Mouse (Mus musculus): Measurements from ENCODE around the gene Erc2.

The Erc2 gene

DNA sequence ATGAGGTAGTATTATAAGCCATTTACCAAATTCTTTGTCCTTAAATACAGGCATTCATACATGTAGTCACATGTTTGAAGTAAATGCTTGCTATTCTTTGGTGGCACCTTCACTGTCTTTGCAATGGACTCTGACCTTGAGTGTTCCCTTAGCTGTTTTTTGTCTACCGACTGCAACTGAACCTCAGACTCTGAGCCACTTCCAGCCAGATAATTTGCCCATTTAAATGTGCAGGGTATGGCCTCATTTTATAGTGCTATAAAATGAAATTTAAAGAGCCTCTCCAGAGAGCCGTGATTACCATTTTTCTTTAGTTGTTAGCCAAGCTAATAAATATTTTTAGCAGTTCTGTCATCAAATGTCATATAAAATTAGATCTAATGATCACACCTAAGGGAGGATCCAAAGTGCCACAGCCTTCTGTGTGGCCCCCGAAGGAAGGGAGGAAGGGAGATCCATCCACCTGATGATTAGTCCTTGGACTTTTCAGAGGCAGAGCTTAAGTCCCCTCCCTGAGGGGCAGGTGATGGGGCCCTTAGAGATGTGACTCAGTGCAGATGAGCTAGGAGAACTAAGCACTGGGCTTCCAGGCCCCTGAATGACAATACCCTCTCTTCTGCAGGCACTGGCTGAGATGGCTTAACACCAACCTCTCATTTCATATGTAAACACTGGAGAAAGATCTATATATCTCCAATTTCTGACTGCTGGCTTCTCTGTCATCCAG lies 439.6 kb downstream of the Erc2 start:
- DNase-seq (ENCODE audit: low spot score): no peak

DNA sequence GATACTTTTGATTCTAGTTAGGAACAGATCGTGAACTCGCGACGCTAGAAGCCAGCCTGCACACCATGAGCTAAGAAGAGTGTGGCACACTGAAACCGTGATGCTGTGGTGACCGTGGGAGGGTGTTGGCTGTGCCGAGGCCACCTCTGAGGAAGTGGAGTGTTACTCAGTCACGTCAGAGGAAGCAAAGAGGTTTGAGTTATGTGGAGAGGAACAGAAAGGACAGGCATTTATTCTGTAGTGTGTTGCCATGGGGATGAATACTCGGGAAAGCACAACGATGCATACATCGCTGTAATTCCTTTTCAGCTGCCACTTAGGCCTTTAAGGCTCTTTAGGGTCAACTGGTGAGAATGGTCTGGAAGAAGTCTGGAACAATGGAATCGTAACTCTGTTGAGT lies 445.8 kb downstream of the Erc2 start:
- no peak for DNase-seq (ENCODE audit: low spot score)

DNA sequence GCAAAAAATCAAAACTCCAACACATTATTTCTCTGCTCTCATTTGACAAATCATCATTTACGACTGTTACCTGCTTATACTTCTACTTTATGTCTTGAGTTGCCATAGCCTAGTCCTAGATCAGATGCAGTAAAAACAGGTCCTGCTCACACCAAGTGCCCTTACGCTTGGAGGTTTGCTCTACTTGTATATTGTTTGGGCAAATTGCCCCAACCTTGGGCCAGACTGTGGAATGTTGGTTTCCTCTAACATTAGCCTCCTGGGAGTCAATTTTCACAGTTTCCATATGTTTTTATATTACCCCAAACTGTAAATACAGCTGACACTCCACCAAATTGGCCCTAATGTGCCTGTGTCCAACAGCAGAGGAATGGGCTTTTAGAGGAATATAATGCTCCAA lies 447.6 kb downstream of the Erc2 start:
- no peak for DNase-seq (ENCODE audit: low spot score)

DNA sequence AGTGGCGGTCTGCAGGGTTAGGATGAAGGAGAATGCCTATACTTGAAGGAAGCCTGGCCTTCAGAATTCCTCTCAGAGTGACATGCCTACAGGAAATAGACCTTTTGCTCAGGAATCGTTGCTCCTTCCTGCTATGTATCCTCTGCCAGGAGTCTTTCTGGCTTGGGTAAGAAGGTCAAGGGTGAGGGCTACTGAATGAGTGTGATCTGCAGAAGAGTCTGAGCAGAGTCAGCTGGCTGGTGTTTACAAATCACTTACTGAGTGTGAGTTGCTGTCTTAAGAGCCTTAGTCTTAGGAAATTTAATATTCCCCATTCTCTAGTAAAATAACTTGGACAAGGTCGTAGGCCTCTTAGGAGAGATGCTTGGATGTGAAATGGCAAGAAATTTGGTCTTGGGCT lies 450.3 kb downstream of the Erc2 start:
- DNase-seq (ENCODE audit: low spot score): no peak

DNA sequence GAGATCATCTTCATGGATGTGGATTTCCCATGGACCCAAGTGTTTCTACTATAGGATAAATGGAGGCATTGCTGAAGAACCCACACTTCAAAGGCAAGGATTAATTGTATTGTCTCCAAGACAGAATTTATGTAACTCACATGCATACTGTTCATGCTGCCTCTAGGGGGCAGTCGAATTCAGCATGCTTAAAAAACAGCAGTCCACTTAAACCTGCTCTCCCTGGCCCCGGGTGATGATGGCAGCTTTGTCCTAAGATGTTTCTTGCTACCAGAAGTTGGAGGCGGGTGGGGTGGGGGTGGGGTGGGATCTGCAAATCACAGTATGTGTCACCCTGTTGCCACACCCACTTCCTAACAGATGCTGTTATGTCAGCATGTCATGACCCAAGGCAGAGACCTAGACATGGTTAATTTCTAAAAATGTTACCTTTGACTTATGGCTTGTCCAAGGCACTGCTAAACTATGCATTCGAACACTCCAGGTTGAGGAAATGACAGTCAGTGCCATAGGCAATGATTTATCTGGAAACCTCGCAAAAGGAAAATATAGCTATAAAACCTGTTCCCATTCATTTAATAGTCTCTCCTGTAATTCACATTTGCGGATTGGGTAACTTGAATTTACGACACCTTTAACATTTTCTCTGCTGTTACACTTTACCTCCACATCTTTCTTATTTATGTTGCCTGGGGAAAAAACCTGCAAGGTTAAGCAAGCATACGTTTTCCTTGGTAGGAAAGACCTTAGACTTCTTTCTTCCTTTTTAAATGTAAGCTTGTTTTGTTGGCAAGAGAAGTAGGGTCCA lies 467.6 kb downstream of the Erc2 start:
- no peak for DNase-seq (ENCODE audit: low spot score)

DNA sequence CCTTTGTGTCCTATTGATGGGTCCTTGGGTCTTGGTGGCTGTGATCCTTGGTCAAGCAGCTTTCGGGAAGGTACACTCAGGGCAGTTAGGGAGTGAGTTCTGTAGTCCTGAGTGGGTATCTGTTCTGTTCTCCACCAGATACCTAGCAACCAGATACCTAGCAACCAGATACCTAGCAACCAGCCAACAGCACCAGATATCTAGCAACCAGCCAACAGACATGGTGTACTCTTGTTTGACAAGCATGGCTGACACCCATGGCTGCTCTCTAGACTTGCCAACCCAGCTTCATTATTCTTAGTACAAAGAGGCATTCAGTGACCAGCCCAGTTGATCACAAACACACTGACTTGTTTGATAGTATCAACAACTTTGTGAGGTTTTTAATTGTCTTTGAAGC lies 469.1 kb downstream of the Erc2 start:
- no peak for DNase-seq (ENCODE audit: low spot score)

DNA sequence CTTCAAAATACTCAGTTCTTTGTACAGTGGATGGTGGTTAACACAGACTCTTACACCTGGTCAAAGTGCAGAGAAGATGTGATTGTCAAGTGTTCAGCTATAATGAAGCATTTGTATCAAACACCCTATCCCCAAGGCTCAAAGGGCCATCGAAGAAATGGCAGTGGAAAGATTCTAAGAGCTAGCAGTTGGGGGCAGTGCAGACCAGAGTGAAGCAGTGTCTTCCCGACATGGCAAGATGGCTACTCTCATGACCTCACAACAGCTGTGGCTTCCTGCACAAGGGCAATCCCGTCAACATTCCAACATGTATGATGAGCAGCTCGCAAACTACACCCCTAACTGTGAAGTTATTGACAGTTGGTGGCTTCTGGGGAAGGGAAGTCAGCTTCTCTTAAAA lies 471.0 kb downstream of the Erc2 start:
- DNase-seq (ENCODE audit: low spot score): no peak

DNA sequence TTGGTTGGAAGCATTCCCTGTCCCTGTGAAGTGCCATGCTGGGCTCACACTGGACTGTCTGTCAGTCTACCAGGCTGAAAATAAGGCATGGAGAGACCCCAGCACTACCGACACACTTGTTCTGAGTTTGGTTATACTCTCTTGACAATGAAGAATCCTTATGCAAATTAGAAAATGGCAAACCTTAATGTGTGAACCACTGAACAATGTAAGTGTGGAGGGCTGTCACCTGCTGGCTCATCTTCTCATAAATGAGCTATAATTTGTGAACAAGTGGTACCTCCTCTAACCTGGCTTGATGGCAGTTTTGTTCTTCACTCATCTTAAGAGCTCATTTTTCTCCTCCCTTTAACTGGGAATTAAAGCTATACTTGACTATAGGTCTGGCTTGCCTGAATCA lies 471.7 kb downstream of the Erc2 start:
- no peak for DNase-seq (ENCODE audit: low spot score)

DNA sequence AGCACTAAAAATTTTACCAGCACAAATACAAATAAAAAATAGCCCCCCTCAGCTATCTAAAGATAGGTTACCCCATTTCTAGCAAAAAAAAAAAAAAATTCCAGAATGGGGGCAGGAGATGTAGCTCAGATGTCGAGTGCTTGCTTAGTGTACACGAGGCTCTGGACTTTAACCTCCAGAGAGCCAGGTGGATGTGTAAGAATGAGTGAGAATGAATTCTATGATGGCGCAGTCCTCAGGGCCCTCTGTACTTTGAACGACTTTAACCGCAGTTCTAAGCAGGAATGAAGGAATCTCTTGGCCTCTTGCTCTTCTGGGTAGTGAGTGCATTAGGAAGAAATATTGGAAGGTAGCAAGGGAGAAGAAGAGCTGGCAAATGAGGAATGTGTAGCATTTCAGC lies 476.9 kb downstream of the Erc2 start:
- no peak for DNase-seq (ENCODE audit: low spot score)

DNA sequence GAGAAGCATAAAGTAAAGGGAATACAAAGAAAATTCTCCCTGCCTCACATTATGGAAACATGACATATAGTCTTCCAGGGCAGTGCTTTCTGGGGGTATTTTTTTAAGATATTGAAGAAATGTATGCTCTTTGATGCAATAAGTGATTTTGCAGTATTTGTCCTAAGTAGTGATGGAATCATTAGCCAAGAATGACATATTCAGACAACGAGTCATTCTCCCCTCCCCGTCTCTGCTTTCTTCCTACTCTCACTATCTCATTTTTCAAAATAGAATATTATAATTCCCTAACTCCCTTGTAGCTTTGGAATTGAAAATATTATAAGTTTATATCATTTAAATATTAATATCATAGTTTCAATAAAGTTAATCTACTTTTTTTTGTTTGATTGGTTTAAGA lies 490.9 kb downstream of the Erc2 start:
- DNase-seq (ENCODE audit: low spot score): no peak

DNA sequence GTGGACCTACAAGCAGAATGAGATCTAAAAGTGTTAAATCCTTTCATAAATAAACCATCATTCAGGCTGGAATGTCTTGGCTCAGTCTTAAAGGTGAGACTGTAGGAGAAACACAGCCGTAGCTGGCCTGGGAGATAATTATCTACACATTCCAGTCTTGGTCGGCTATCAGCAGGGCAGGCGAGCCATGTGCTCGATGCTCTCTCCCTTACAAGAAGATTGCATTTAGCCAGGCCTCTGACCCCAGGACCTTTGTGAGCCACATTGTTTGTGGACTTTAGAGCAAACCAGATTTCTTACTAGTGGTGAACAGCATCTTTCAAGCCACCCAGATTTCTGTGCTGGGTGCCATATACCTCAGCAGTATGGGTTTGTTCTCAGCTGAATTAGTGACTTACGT lies 498.6 kb downstream of the Erc2 start:
- DNase-seq (ENCODE audit: low spot score): no peak

DNA sequence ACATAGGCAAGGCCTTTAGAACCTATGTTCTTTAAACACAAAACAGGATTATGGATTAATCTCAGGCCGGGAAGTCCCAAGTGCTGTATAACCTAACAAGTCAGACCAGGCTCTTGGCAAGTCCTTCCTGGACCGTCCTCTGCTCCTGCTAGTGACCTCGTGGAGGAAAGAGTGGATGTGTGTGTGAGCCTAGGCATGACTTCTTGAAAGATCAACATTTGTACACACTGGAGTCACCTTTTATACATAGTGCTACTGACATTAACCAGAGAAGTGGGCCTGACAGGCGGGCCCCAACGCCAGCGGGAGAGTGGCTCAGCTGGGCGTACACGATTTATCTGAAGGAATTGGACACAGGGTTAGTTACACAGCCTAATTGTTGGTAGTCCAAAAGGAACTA lies 504.6 kb downstream of the Erc2 start:
- DNase-seq (ENCODE audit: low spot score): no peak

DNA sequence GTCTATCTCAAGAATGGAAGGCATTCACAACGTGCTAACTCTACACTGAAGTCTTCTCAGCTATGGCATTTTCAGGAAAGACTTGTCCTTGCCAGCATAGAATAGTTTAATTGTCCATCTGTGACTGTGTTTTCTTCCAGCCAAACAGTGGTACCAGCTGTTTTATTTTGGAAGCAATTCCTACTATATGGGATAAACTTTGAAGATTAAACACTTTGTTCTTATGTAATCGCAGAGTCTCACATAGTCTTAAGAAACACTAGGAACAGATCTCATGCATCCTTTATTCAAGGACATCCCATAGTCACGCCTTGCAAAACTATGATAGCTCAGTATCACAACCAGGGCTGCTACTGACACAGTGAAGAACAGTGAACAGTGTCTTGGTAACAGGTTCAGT lies 506.8 kb downstream of the Erc2 start:
- no peak for DNase-seq (ENCODE audit: low spot score)

DNA sequence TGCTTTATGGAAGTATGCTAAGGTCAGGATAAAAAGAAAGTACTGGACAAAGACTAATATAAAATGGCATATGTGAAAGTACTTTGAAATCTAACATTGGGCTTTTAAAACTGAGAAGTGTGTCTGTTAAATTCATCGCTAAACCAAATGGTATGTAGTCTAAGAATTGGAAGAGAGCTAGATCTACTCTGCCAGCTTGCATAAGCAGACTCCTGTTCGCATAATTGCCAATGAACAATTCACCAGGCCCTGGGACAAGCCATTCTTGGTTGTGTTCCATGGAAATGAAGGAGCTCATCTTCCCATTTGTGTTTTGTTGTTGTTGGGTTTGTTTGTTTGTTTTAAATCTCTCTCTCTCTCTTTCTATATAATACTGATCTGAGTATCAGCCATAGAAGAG lies 521.8 kb downstream of the Erc2 start:
- DNase-seq (ENCODE audit: low spot score): no peak

DNA sequence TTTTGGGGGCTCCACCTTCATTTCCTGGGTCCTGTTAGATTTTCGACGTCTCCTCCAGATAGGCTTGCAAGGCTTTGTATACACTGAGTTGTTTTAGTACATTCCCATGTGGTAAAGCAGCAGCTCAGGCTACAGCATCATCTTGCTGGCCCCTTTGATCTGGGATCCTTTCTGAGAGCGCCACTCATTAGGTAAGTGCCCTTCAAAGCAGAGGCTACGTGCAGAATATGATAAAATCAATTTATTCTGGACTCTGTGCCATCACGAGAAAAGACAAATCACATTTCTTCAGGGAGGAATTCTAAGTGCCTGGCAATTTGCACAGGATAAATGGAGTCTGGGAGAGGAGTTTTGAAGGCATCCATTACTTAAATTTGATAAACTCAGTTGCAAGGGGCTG lies 525.0 kb downstream of the Erc2 start:
- DNase-seq (ENCODE audit: low spot score): no peak

DNA sequence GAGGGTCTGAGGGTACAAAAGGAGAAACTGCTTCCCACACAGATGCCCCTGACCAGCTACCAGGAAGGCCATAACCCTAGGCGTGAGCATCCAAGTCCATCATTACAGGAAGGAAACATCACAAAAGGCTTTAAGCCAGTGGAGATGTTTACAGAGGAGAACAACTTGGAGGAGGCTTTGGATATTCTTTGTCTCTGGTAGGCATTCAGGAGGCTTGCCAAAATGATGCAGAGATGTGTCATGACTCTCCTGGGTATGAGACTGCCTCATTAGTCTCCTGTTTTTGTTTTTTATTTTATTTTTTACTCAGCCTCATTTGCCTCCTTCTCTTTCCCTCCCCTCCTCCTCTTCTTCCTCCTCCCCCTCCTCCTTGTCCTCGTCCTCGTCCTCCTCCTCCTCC lies 528.7 kb downstream of the Erc2 start:
- DNase-seq (ENCODE audit: low spot score): no peak

DNA sequence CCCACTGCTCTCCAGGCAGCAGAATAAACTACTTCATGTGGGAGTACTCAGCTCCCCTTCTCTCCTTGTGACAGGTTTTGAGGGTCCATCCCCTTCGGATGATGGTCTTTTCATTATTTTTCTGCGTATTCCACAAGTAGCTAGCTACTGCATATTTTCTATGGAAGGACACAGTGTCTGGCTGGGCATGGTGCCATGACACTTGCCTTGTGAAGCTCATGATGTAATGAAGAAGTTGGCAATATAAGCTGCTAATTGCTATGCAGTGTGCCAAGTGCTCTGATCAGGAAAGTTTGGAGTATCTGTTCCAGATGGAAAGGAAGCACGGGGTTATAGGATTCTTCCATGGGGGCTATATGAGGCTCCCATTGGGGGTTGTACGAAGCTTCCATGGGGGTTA lies 533.5 kb downstream of the Erc2 start:
- no peak for DNase-seq (ENCODE audit: low spot score)

DNA sequence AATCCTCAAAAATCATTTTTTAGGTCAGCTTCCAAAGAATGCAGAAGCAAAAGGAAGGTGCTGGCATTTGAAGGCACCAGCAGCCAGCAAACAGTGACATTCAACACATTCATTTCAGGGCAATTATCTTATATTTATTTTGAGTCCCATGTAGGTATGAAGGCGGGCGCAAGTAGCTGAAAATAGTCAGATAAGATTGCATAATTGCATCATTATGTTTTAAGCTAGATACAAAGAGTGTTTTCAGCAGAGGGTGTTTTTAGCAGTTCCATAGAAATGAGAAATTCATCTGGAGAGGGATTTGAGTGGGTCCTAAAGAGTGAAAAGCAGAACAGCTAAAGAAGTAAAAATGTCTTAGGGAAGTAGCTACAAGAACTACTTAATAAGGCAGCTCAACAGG lies 538.6 kb downstream of the Erc2 start:
- no peak for DNase-seq (ENCODE audit: low spot score)

DNA sequence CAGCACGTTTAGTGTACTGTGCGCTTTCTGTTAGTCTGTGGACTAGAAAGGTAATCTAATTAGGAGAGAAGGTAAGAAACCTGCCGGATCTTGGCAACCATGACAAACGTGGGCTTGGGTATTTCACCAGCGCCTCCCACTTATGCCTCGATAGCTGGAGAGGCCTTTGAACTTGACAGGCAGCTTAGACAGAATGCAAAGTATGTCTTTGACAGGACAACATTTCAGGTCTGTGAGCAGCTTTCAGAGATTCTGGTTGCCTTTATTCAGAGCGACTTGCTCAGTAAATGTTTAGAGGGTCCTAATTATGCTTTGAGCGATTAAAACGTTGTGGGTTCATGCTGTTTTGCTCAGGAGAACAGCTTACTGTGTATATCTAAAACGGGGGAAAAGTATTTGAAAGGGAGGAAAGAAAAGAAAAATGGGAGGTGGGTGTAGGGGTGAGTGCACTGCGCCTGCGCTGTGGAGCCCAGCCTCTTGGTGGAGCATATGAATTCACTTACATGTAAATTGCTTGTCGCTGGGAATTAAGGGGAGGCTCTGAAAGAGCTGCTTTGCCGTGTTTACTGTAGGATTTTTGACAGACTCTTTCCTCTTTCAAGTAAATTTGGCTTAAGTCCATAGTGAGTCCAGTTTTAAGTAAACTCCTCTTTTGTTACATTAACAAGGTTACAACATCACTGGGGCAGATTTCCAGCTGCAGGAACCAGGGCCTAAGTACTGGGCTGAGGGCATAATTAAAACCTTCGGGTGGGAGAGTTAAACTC lies 542.6 kb downstream of the Erc2 start:
- no peak for DNase-seq (ENCODE audit: low spot score)

DNA sequence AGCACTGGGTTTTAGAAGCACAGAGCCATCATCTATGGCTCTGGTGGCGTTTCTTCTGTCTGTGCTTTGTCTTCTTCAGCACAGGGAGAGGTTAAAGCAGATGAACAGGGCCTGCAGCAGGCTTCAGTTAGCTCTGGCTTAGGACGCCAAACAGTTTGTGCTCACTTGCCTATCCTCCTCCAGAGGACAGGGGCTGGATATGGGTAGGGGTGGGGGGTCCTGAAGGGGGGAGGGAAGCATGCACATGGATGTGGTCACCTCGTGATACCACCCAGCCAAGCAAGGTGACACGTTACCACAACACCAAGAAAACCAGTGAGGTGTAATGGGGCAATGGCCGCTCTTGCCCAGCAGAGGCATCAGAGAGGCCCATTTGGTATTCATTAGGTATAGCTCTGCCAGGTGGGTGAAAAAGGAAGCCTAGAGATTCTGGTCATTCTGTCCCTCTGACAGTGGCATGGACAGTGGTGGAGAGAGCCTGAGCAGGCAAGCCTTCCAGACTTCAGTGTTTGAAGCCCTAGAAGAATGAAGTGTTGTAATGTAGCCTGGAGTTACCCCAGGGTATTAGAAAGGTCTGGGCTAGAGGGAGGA lies 543.5 kb downstream of the Erc2 start:
- DNase-seq (ENCODE audit: low spot score): no peak

DNA sequence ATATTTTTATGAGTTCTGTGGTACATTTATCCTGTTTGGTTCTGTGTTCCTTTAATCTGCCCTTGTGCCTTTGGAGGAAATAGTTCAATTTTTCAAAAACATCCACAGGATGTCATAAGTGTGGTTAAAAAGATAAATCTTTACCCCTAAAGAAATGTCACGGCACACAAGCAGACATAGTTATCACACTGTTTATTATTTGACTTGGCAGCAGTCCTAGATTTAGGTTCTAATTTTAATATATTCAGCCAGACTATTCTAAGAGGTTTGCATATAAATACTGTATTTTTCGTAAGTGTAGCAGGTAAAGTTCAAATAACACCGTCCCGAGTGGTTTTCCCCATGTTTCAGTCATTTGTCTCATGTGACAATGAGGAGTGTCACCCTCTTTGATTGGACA lies 548.5 kb downstream of the Erc2 start:
- DNase-seq (ENCODE audit: low spot score): no peak

DNA sequence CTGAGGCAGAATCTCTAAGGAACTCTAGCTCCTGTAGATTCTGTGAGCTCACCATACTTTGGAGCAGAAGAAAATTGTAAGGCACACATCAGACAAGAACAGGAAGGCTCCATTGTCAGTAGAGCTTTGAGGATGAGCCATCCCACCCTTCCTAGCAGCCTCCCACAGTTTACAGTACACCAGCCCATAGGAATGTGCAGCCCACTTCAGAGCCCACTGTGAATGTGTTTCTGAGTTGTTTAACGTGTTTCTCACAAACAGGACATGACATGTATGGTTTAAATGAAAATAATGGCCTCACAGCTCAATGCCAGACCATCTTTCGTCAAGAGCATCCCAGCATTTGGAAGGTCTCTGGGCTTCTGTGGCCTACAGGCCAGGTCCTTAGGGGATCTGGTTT lies 549.1 kb downstream of the Erc2 start:
- DNase-seq (ENCODE audit: low spot score): no peak

DNA sequence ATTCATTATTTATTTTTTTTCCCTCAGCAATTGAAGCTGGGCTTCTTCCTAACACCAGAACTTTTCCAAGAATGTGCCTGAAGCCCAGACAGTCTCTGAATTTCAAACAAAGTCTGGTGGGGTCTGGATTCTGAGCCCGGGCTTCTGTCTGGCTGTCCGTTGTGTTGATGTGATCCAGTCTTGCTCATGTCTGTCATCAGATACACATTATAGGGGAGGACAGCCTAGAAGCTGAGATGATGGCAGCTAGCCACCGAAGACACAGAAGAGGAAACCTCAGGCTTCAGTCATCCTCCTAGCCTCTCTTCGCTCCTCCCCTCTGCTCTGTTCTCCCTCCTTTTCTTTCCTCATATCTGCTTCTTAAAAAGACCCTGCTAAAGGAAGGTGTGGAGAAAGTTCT lies 551.5 kb downstream of the Erc2 start:
- DNase-seq (ENCODE audit: low spot score): no peak

Measured in T-cell, adult 2 months (primary cell).